Mouse (Mus musculus): ENCODE results near the gene Ces1e.
A peak's percentile ranks its signal among the peaks of the same experiment; 100 is the strongest.

The Ces1e gene

GRCm38 (mm10) chr8:93174554-93174953, 54.9 kb downstream of the Ces1e start:
- DNase-seq: no peak

- DNase-seq: peak; percentile 58
These were observed 57.4 kb downstream of the Ces1e start for GRCm38 (mm10) chr8:93171846-93172590.

GRCm38 (mm10) chr8:93163363-93163762, 66.1 kb downstream of the Ces1e start:
- no peak for DNase-seq

GRCm38 (mm10) chr8:93151401-93151800, 78.0 kb downstream of the Ces1e start:
- DNase-seq: peak; percentile 15

All from lung, postnatal 36 days (tissue).